Mouse (Mus musculus) intestine, embryonic 16.5 days (tissue): ENCODE measurements around the gene Mbd5. TPM values are rescaled to one million over a fixed set of nuclear protein-coding genes. Genes with fewer than 3 reads are reported as not detected.

Experiments
- ATAC-seq: fragments of 200-750 bp; cut with Nextera tagmentation; 2 replicates; pipeline ENCODE4 v1.8.0; 2017; ENCODE audit warnings: moderate TSS enrichment, moderate library complexity
- H3K27ac ChIP-seq: fragments of 300-500 bp; sonication (generic); 2 replicates; pipeline ENCODE4 v1.5.1; 2014; ENCODE audit warnings: mild to moderate bottlenecking, low read length
- H3K27me3 ChIP-seq: fragments of 300-500 bp; sonication (generic); replicated peaks from 2 replicates; pipeline ENCODE4 v1.6.1; 2014; ENCODE audit warnings: low read length, control low read depth, mixed read lengths; ENCODE audit not compliant: control insufficient read depth, insufficient read depth
- H3K36me3 ChIP-seq: fragments of 300-500 bp; sonication (generic); 2 replicates; pipeline ENCODE4 v1.6.1; 2014; ENCODE audit warnings: low read length, control low read depth; ENCODE audit not compliant: control insufficient read depth, insufficient read depth
- H3K4me1 ChIP-seq: fragments of 300-500 bp; sonication (generic); 2 replicates; pipeline ENCODE4 v1.6.1; 2014; ENCODE audit warnings: low read length, control low read depth, mixed read lengths; ENCODE audit not compliant: control insufficient read depth, insufficient read depth
- H3K4me2 ChIP-seq: fragments of 300-500 bp; sonication (generic); 2 replicates; pipeline ENCODE4 v1.6.1; 2014; ENCODE audit warnings: low read depth, low read length, control low read depth
- H3K4me3 ChIP-seq: fragments of 300-500 bp; sonication (generic); 2 replicates; pipeline ENCODE4 v1.5.1; 2014; ENCODE audit warnings: mild to moderate bottlenecking, low read length
- H3K9ac ChIP-seq: fragments of 300-500 bp; sonication (generic); 2 replicates; pipeline ENCODE4 v1.6.1; 2014; ENCODE audit warnings: low read depth, low read length
- H3K9me3 ChIP-seq: fragments of 300-500 bp; sonication (generic); 2 replicates; pipeline ENCODE4 v1.6.1; 2016; ENCODE audit warnings: low read length, control low read depth; ENCODE audit not compliant: control insufficient read depth
- WGBS: fragments of 180-500 bp; shearing (Covaris S2); extraction: QIAGEN DNeasy Blood & Tissue Kit; methylation state at CpG from one replicate; pipeline ENCODE4 v1.1.7; 2014; 5-methylcytosine and 5-hydroxymethylcytosine counted together
- polyA plus RNA-seq: library from polyadenylated mRNA; unstranded; fragments of >200 nt; fragmentation: Nextera tagmentation; extraction: Ambion mirVana; gene quantifications from 2 replicates; pipeline ENCODE4 v1.2.1, GENCODE M21; 2015

Mbd5 gene
- polyA plus RNA-seq, 1 experiment from 2014 or later, result 17.3 TPM

- Histone ChIP-seq H3K9ac (no peak overlapping the region), H3K27me3 (no peaks in the 10 kb centered on the region), H3K9me3 (no peaks in the 10 kb centered on the region), H3K36me3 (no peaks in the 10 kb centered on the region), H3K27ac (no peak overlapping the region), H3K4me1 (no peaks in the 10 kb centered on the region), H3K4me2 (no peak overlapping the region), H3K4me3 (no peak overlapping the region)
- no peak for ATAC-seq
- 37% methylated on average over 3 of the region's 3 CpGs for WGBS
Observed at GRCm38 (mm10) chr2:49372586-49372985, 423.3 kb downstream of the Mbd5 start.

Other genes with a start within 250 kb of the Mbd5 start
- gene Acvr2a, start 135.4 kb upstream of the Mbd5 start, polyA plus RNA-seq, result 10.9 and 12.9 TPM in 2 replicates
- 69.3 and 86.5 TPM in 2 replicates for gene Orc4, start 769 bp downstream of the Mbd5 start, polyA plus RNA-seq